ENCODE assay signal across 10 mouse cellular contexts in the genomic region with DNA sequence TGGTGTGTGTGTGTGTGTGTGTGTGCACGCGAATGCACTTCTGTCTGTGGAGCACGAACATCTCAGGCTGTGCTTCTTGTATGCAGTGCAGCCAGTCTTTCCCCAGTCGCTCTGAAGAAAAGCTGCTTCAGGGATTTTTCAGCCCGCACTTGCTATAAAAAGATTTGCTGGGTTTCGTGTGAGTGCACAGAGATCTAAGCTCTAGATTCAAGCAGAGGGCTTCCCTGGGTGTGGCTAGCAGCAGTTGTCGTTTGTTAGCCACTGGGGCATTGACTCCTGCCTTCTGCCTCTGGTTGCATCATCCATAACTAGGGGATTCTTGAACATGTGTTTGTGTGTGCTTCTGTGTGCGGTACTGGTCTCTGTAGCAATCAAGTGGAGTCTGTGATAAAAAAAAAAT.
A peak's percentile ranks its signal among the peaks of the same experiment; 100 is the strongest.
DNase-seq lines count a peak whose midpoint lies in the region; ATAC-seq lines count a peak whose summit lies in the region.
"Had no signal": no experiment of that assay in that cellular context is flagged by ENCODE, and none has a peak within 500 bp of the region (broad histone marks: within the 10 kb centered on the region; RNA-seq: fewer than 3 reads in every experiment).

No protein-coding gene starts in this region.

- no peak for ATAC-seq in kidney, embryonic 15.5 days (replicated peaks; ENCODE audit: low FRiP score)
- no peak for ATAC-seq in forebrain, embryonic 14.5 days
- ATAC-seq in midbrain, embryonic 15.5 days (replicated peaks): no peak

- no peaks in the 10 kb centered on the region for H3K36me3 ChIP-seq in kidney, embryonic 15.5 days
- H3K36me3 ChIP-seq in forebrain, embryonic 14.5 days (ENCODE audit: control insufficient read depth, insufficient read depth, low read length): no peaks in the 10 kb centered on the region
- H3K36me3 ChIP-seq in midbrain, embryonic 15.5 days (replicated peaks): no peaks in the 10 kb centered on the region
- H3K36me3 ChIP-seq: liver, embryonic 15.5 days had no signal

- no peak overlapping the region for H3K4me3 ChIP-seq in kidney, embryonic 15.5 days (replicated peaks)
- H3K4me3 ChIP-seq in forebrain, embryonic 14.5 days (ENCODE audit: low read depth, low read length): no peak overlapping the region
- H3K4me3 ChIP-seq in midbrain, embryonic 15.5 days: peak overlapping the region; percentile 13; the same call in 1 of the 2 replicates
- H3K4me3 ChIP-seq: liver, embryonic 15.5 days had no signal

- no peak overlapping the region for H3K9ac ChIP-seq in kidney, embryonic 15.5 days
- H3K9ac ChIP-seq in forebrain, embryonic 14.5 days (ENCODE audit: low read length): peak overlapping the region; percentile 50
- H3K9ac ChIP-seq in midbrain, embryonic 15.5 days: no peak overlapping the region; the same call in 1 of the 2 replicates
- H3K9ac ChIP-seq: liver, embryonic 15.5 days had no signal

- H3K4me1 ChIP-seq in kidney, embryonic 15.5 days: peaks cover 57% of the 10 kb centered on the region
- H3K4me1 ChIP-seq in forebrain, embryonic 14.5 days (ENCODE audit: control insufficient read depth, insufficient read depth, low read length): peaks cover 65% of the 10 kb centered on the region
- H3K4me1 ChIP-seq in midbrain, embryonic 15.5 days: peaks cover 58% of the 10 kb centered on the region
- H3K4me1 ChIP-seq: liver, embryonic 15.5 days had no signal

- H3K9me3 ChIP-seq in kidney, embryonic 15.5 days (replicated peaks): no peaks in the 10 kb centered on the region
- H3K9me3 ChIP-seq in forebrain, embryonic 14.5 days (replicated peaks; ENCODE audit: control insufficient read depth, low read length): no peaks in the 10 kb centered on the region
- H3K9me3 ChIP-seq in midbrain, embryonic 15.5 days: no peaks in the 10 kb centered on the region
- H3K9me3 ChIP-seq: liver, embryonic 15.5 days had no signal

- H3K27me3 ChIP-seq in kidney, embryonic 15.5 days: no peaks in the 10 kb centered on the region
- H3K27me3 ChIP-seq in forebrain, embryonic 14.5 days (replicated peaks; ENCODE audit: control insufficient read depth, insufficient read depth, low read length): no peaks in the 10 kb centered on the region
- no peaks in the 10 kb centered on the region for H3K27me3 ChIP-seq in midbrain, embryonic 15.5 days (replicated peaks)

- DNase-seq in kidney, postnatal 25 days: no peak
- peak; percentile 54 for DNase-seq in NIH3T3 (ENCODE audit: low read depth)
- no peak for DNase-seq in forebrain, embryonic 14.5 days (ENCODE audit: low spot score)
- DNase-seq in adrenal gland, postnatal 10 days: no peak
- DNase-seq in thymus, postnatal 4 days: no peak
- no peak for DNase-seq in frontal cortex, postnatal 14 days (ENCODE audit: low spot score in 2 of 2)
- DNase-seq: thymus, adult 18-20 months had no signal

- WGBS in kidney, embryonic 15.5 days: 52% methylated on average over 8 of the region's 8 CpGs
- 56% methylated on average over 8 of the region's 8 CpGs for WGBS in forebrain, embryonic 14.5 days
- WGBS in midbrain, embryonic 15.5 days: 24% methylated on average over 8 of the region's 8 CpGs

- peak overlapping the region; percentile 37 for H3K27ac ChIP-seq in kidney, embryonic 15.5 days
- peak overlapping the region; percentile 93 for H3K27ac ChIP-seq in forebrain, embryonic 14.5 days (ENCODE audit: low read depth, low read length)
- peak overlapping the region; percentile 76 for H3K27ac ChIP-seq in midbrain, embryonic 15.5 days
- H3K27ac ChIP-seq: liver, embryonic 15.5 days had no signal

- peak overlapping the region; percentile 26; the same call in 1 of the 2 replicates for H3K4me2 ChIP-seq in kidney, embryonic 15.5 days
- H3K4me2 ChIP-seq in forebrain, embryonic 14.5 days (ENCODE audit: low read length): peak overlapping the region; percentile 46
- H3K4me2 ChIP-seq in midbrain, embryonic 15.5 days: peak overlapping the region; percentile 42
- H3K4me2 ChIP-seq: liver, embryonic 15.5 days had no signal

Comparison
In these comparisons a context has a peak if more than half of its experiments do, and no peak if none do; other contexts are left out.
1. H3K27ac ChIP-seq: peak in every context shown above with its lines; median percentile 93 in forebrain, embryonic 14.5 days; 76 in midbrain, embryonic 15.5 days; 37 in kidney, embryonic 15.5 days.